Mouse (Mus musculus) retina, postnatal 1 day (tissue): ENCODE results near the gene Csnk2a1.

Experiments used
- DNase-seq: peaks from one replicate; pipeline ENCODE4 v3.0.0-alpha.2; 2012

Gene Csnk2a1

GRCm38 (mm10) chr2:152326654-152327053 lies 100.0 kb downstream of the Csnk2a1 start:
- DNase-seq, result no peak

GRCm38 (mm10) chr2:152327980-152328379 lies 101.3 kb downstream of the Csnk2a1 start:
- DNase-seq, result no peak

- DNase-seq, result no peak
These were observed 104.3 kb downstream of the Csnk2a1 start for GRCm38 (mm10) chr2:152330858-152331423.
